Mouse (Mus musculus): Measurements from ENCODE around the gene Zfyve9.

Zfyve9 gene

DNA sequence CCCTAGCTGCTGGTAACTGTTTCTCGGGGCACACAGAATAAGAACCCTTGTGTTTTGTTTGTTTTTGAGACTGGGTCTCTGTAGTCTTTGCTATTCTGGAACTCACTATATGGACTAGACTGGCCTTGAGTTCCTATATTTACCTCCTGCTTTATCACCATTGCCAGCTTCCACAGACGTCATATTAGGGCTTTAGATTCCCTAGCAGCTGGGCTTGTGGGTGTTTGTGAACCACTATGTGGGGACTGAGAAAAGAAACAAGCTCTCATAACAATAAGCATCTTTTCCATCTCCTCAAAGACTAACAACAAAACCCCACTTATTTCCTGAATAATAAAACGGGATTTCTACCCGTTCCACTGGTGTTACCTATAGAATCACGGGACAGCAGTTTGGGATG lies 169.7 kb downstream of the Zfyve9 start:
- no peak for DNase-seq (ENCODE audit: low spot score in 2 of 2)

DNA sequence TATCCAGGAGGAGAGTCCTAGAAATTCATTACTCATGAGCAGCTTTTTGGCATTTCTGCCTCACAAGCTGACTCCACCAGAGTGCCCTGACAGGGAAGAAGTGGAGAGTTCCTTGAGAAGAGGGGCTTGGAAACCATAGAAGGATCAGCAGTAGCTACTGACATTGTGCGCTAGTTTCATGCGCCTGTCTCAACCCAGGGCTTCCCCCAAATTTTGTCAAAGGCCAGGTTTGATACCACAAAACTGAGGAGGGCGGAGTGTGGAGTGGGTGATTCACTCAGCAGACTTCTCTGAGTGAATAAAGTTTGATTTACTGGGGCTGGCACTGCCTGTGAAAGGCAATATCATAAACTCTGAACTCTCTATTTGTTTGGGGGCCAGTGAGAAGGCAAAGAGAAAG lies 171.9 kb downstream of the Zfyve9 start:
- no peak for DNase-seq (ENCODE audit: low spot score in 2 of 2)

DNA sequence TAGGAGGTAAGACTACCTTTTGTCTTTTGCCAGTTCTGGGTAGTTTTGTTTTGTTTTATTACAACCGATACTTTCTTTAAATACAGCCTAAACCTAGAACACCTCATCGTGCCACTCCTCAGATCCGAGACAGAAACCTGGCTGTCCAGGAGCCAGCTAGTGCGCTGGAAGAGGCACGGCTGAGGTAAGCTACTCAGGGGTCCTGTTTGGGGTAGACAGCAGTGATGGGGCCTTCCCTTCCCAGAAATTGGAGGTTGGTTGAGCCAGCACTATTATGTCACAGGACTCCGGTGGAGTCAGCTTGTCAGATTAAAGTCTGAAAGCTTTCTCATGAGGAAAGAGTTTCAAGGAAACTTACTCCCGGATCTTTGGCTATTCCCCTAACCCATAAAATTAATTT lies 178.7 kb downstream of the Zfyve9 start:
- no peak for DNase-seq (ENCODE audit: low spot score in 2 of 2)

DNA sequence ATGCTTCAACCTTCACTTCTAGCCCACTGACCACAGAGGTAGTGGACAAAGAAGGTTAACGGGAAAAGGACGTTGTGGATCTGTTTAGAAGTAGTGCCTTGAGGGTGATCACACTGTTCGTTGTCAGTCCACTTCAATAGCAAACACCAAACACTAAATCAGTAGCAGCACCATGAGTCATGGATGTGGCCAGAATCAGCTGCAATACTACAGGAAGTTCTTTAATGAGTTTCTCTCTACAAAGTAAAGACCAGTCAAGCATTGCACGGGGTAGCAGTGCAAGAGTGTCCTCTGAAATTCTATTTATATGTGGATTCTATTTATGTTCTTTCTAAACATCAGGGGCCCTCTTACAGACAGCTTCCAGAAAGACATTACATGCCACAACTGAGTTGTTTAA lies 182.3 kb downstream of the Zfyve9 start:
- DNase-seq (ENCODE audit: low spot score in 2 of 2), result no peak

DNA sequence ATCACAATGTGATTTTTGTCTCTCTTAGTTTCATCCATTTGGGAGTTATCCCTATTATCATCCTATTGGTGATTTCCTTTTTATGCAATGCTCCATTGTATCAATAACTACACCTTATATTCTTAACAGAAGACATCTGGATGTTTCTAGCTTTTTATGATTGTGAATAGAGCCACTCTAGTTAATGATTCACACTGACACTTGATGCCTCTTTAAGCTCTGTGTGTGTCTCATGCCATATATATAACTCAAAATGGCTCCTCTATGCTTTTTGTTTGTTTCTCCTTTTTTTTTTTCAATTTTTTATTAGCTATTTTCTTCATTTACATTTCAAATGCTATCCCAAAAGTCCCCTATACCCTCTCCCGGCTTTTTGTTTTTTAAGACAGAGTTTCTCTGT lies 184.8 kb downstream of the Zfyve9 start:
- DNase-seq (ENCODE audit: low spot score in 2 of 2), result no peak

DNA sequence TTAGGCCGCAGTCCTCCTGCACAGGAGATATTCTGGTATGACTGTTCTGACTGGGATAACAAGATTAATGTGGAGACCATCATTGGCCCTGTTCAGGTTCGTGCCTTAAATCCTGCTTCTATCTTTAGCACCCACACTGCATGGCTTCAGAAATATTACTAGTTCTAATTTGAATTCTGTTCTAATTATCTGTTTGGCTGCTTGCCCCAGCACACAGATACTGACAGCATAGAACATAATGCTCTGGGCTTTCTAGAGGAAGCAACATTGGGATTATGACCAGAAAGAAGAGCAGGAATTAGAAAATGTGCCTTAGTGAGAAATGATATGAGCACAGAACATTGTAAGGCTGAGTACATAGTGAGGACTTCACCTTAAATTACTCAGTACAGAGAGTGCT lies 187.2 kb downstream of the Zfyve9 start:
- DNase-seq (ENCODE audit: low spot score in 2 of 2), result no peak
